Mouse (Mus musculus) limb, embryonic 10.5 days (tissue): ENCODE data around the gene Mast3. TPM values are rescaled to one million over a fixed set of nuclear protein-coding genes. Genes with fewer than 3 reads are reported as not detected.

Experiments used
- DNase-seq: peaks from one replicate; pipeline ENCODE4 v3.0.0-alpha.2; 2017; ENCODE audit warnings: low spot score
- H3K27ac ChIP-seq: fragments of 300-500 bp; sonication (generic); 2 replicates; pipeline ENCODE4 v1.5.1; 2016; ENCODE audit warnings: mild to moderate bottlenecking
- H3K27me3 ChIP-seq: fragments of 300-500 bp; sonication (generic); 2 replicates; pipeline ENCODE4 v1.6.1; 2016; ENCODE audit warnings: low read depth, mild to moderate bottlenecking; ENCODE audit not compliant: poor library complexity, severe bottlenecking
- H3K36me3 ChIP-seq: fragments of 300-500 bp; sonication (generic); 2 replicates; pipeline ENCODE4 v1.6.1; 2016; ENCODE audit warnings: mild to moderate bottlenecking, moderate library complexity
- H3K4me1 ChIP-seq: fragments of 300-500 bp; sonication (generic); 2 replicates; pipeline ENCODE4 v1.6.1; 2016
- H3K4me3 ChIP-seq: fragments of 300-500 bp; sonication (generic); 2 replicates; pipeline ENCODE4 v1.5.1; 2016; ENCODE audit warnings: mild to moderate bottlenecking, moderate library complexity
- H3K9me3 ChIP-seq: fragments of 300-500 bp; sonication (generic); replicated peaks from 2 replicates; pipeline ENCODE4 v1.6.1; 2016; ENCODE audit warnings: mild to moderate bottlenecking
- WGBS: fragments of 180-500 bp; shearing (Covaris S2); methylation state at CpG from one replicate; pipeline ENCODE4 v1.1.7; 2016; 5-methylcytosine and 5-hydroxymethylcytosine counted together
- microRNA-seq: library from miRNA; unstranded; fragments of <30 nt; microRNA quantifications from one replicate; pipeline ENCODE4, GENCODE M21; 2017
- polyA plus RNA-seq: library from polyadenylated mRNA; unstranded; fragments of >200 nt; fragmentation: Nextera tagmentation; extraction: Ambion mirVana; gene quantifications from 2 replicates; pipeline ENCODE4 v1.2.1, GENCODE M21; 2016

Mast3 gene
- polyA plus RNA-seq, 1 experiment from 2014 or later: 17.1 TPM

- WGBS: 91% methylated on average over 4 of the region's 4 CpGs
- no peak for DNase-seq
- Histone ChIP-seq H3K4me1 (peaks cover 8% of the 10 kb centered on the region), H3K27me3 (peaks cover 72% of the 10 kb centered on the region), H3K27ac (no peak overlapping the region), H3K4me3 (no peak overlapping the region), H3K9me3 (no peaks in the 10 kb centered on the region), H3K36me3 (no peaks in the 10 kb centered on the region)
These were observed 73.9 kb downstream of the Mast3 start for GRCm38 (mm10) chr8:70730956-70731355.

- no peaks in the 10 kb centered on the region for H3K36me3 ChIP-seq
- H3K4me1 ChIP-seq: peaks cover 8% of the 10 kb centered on the region
- H3K4me3 ChIP-seq: peak overlapping the region; percentile 45
- no peak overlapping the region for H3K27ac ChIP-seq
- no peak for DNase-seq
- H3K9me3 ChIP-seq: no peaks in the 10 kb centered on the region
- WGBS: 4% methylated on average over 34 of the region's 34 CpGs
- H3K27me3 ChIP-seq: peaks cover 75% of the 10 kb centered on the region
These were observed 74.9 kb downstream of the Mast3 start for GRCm38 (mm10) chr8:70729808-70730475.

Small RNAs within 50 kb of the gene (microRNA-seq; reads per million reads assigned to microRNA genes)
- not detected for gene Mir7240

Other genes starting within 250 kb of the Mast3 start
- gene Isyna1, start 210.7 kb downstream of the Mast3 start, polyA plus RNA-seq: 214 and 225 TPM in 2 replicates
- 164 and 182 TPM in 2 replicates for gene Ssbp4, start 196.2 kb downstream of the Mast3 start, polyA plus RNA-seq
- 0.38 and 0.64 TPM in 2 replicates for gene Lrrc25, start 188.9 kb downstream of the Mast3 start, polyA plus RNA-seq
- gene Gdf15, start 172.6 kb downstream of the Mast3 start, polyA plus RNA-seq: not detected in 2 replicates
- 44.7 and 45.0 TPM in 2 replicates for gene Pgpep1, start 144.7 kb downstream of the Mast3 start, polyA plus RNA-seq
- 405 and 438 TPM in 2 replicates for gene Lsm4, start 131.8 kb downstream of the Mast3 start, polyA plus RNA-seq
- 69.0 and 80.6 TPM in 2 replicates for gene Jund, start 106.1 kb downstream of the Mast3 start, polyA plus RNA-seq
- not detected in 2 replicates for gene Iqcn, start 101.6 kb downstream of the Mast3 start, polyA plus RNA-seq
- not detected in 2 replicates for gene Gm3336, start 86.5 kb downstream of the Mast3 start, polyA plus RNA-seq
- gene Pde4c, start 81.3 kb downstream of the Mast3 start, polyA plus RNA-seq: 0.10 and 0.25 TPM in 2 replicates
- 7.1 and 10.8 TPM in 2 replicates for gene Rab3a, start 50.4 kb downstream of the Mast3 start, polyA plus RNA-seq
- gene Mpv17l2, start 44.1 kb downstream of the Mast3 start, polyA plus RNA-seq: 25.2 and 29.9 TPM in 2 replicates
- gene Pik3r2, start 28.3 kb downstream of the Mast3 start, polyA plus RNA-seq: 92.7 and 100 TPM in 2 replicates
- not detected in 2 replicates for gene Il12rb1, start 3.4 kb upstream of the Mast3 start, polyA plus RNA-seq
- 4.4 and 5.0 TPM in 2 replicates for gene Arrdc2, start 34.7 kb upstream of the Mast3 start, polyA plus RNA-seq
- gene Kcnn1, start 58.2 kb upstream of the Mast3 start, polyA plus RNA-seq: 2.8 and 4.0 TPM in 2 replicates
- 174 and 187 TPM in 2 replicates for gene Ccdc124, start 68.9 kb upstream of the Mast3 start, polyA plus RNA-seq
- 0.16 and 0.23 TPM in 2 replicates for gene Slc5a5, start 87.7 kb upstream of the Mast3 start, polyA plus RNA-seq
- 3,636 and 3,729 TPM in 2 replicates for gene Rpl18a, start 92.4 kb upstream of the Mast3 start, polyA plus RNA-seq
- gene Map1s, start 100.9 kb upstream of the Mast3 start, polyA plus RNA-seq: 67.8 and 71.4 TPM in 2 replicates